Mouse (Mus musculus) right cerebral cortex, postnatal 25 days (tissue): ENCODE measurements around the gene Plin3.
A peak's percentile ranks its signal among the peaks of the same experiment; 100 is the strongest.

Source experiments
- DNase-seq: peaks from one replicate; pipeline ENCODE4 v3.0.0; 2022

The Plin3 gene

GRCm38 (mm10) chr17:56233818-56234469 is 58.7 kb downstream of the Plin3 start:
- peak; percentile 81 for DNase-seq

GRCm38 (mm10) chr17:56233389-56233788 is 59.3 kb downstream of the Plin3 start:
- no peak for DNase-seq

DNA sequence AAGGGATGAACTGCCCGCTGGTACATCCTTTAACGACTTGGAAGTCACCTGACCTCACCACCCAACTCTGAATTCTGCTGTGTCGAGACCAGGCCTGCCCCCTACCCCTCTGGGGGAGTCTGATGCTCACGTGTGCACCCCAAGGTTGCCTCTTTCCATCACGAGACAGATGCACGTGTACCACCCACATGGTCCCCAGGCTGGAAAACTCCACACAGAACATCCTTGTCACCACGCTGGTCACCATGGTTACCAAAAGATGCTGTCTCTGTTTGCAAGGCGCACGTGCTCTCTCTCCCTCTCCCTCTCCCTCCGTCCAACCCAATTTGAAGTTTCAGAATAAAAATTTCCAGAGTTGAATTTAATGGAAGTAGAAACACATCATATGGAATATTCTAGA is 62.7 kb downstream of the Plin3 start:
- peak; percentile 78 for DNase-seq
